Mouse (Mus musculus) C2C12 (cell line): Measurements from ENCODE around the gene 1700074P13Rik.

Experiments
- CEBPB ChIP-seq: IDR thresholded peaks from one replicate; pipeline ENCODE4 v1.6.1; 2011; ENCODE audit warnings: low read depth, mild to moderate bottlenecking, control low read depth, moderate library complexity
- CTCF ChIP-seq: IDR thresholded peaks from one replicate; pipeline ENCODE4 v1.5.1; 2011; ENCODE audit not compliant: control insufficient read depth, insufficient read depth, insufficient read length
- MAX ChIP-seq: IDR thresholded peaks from one replicate; pipeline ENCODE4 v1.6.1; 2011; ENCODE audit warnings: mild to moderate bottlenecking, control low read depth
- MYOD1 ChIP-seq: IDR thresholded peaks from one replicate; pipeline ENCODE4 v1.6.1; 2011; ENCODE audit warnings: low read depth; ENCODE audit not compliant: control insufficient read depth, insufficient read length
- USF1 ChIP-seq: IDR thresholded peaks from one replicate; pipeline ENCODE4 v1.6.1; 2011; ENCODE audit warnings: low read depth, mild to moderate bottlenecking, control low read depth, moderate library complexity

DNA sequence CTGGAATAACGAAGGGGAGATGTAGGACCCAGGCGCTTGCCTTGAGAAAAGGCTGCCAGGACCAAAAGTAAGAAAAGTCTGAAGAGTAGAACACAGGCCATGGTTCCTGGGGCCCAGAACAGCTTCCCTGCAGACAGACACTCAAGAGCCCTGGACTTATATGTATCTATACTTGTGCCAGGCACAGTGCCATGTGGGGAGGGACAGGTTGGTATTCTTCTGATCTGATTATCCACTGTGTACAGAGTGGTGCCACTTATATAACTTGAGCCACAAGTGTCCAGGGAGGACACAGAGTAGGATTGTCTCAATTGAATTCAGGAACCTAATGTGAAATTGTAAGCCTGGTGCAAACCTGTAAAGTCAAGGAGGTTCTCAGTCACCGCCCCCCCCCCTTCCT is 53.0 kb downstream of the 1700074P13Rik start, which contains the start of gene Moxd2:
- TF ChIP-seq CTCF (no peak), CEBPB (no peak), MAX (no peak), USF1 (no peak), MYOD1 (no peak)
